Mouse (Mus musculus) kidney, adult 11 months (tissue): Measurements from ENCODE around the gene Gsdma.

ENCODE experiments used
- DNase-seq: peaks from one replicate; pipeline ENCODE4 v3.0.0; 2022

Gsdma gene

DNA sequence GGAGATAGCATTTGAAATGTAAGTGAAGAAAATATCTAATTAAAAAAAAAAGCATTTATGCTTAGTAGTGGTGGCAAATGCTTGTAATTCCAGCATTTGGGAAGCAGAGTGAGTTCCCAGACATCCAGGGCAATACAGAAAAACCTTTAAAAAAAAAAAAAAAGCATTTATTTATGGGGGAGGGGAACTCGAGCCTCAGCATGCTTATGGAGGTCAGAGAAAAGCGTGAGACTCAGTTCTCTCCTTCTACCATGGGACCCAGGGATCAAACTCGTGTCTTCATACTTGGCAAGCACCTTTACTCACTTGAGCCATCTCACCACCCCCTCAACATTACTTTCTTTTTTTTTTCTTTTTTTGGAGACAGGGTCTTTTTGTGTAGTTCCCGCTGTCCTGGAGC, 17.0 kb downstream of the Gsdma start:
- DNase-seq, result no peak

DNA sequence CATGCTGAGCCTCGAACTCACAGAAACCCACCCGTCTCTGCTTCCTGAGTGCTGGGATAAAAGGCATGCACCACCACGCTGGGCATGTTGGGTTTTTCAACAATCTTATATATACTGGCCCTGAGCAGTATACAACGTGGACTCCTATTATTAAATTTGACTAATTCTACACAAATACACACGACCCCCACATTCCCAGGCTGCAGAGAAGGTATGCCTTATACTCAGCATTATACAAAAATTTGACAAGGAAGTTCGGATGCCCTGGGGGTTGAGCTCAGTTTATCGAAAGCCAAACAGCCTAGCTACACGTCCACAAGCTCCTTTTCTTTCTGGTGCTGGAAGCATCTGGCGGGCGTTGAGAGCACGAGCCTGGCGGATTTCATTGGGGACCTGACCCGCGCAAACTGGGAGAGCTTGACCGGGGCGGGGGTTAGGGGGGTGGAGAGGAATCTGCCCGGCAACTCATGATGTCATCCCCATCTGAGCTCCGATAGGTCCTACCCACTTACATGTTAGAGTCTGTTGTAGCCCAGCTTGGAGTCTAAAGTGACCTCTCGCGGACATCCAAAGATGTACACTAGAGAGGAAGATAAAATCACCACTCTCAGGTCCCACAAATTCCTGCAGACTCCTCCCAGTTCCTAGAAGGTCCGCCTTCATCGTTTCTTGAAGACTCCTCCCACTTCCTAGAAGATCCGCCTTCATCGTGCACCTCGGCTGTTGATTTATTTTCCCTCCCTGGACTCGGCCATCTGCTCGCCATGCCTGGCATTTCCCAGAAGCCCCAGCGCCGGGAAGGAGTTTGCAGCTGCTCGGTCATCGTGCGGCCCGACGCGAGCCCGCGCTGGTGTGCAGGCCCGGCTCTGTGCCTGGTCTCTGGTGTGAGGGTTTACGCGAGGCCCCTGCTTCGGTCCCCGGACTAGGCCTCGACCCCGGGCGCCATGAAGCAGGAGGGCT, 17.9 kb downstream of the Gsdma start, which contains the start of gene Psmd3:
Gene Psmd3, plus strand, starts transcription at position 769 of the 960 bp plus-strand sequence.
- DNase-seq, result peak; percentile 95

DNA sequence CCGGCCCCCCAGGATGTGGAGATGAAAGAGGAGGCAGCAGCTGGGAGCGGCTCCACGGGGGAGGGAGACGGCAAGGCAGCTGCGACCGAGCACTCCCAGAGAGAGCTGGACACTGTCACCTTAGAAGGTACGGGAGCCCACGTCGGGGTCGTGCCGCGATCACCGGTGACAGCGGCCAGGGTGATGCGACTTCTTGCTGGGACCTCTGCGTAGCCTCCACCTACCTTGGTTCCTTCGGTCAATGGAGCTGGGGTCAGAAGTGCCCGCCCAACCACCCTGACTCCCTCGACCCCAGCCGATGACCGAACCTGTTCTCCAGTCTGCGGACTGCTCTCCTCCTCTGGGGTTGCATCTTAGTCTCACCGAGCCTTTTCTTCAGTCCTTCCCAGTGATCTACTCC, 18.7 kb downstream of the Gsdma start:
- no peak for DNase-seq

DNA sequence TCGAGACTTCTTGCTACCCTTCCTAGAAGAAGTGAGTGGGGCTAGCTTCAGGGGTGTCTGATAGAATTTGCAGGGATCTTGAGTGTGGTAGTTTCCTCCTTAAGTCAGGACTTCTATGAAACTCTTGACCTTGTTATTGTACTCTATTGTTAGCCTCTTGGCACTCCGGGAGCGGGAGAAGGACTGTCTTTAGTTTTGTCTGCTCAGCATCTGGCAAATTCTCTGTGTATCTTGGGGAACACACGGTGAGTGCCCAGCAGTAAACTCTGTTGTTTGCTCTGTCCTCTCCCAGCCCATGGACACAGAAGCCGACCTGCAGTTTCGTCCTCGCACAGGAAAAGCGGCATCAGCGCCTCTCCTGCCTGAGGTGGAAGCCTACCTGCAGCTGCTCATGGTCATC, 21.5 kb downstream of the Gsdma start:
- no peak for DNase-seq

DNA sequence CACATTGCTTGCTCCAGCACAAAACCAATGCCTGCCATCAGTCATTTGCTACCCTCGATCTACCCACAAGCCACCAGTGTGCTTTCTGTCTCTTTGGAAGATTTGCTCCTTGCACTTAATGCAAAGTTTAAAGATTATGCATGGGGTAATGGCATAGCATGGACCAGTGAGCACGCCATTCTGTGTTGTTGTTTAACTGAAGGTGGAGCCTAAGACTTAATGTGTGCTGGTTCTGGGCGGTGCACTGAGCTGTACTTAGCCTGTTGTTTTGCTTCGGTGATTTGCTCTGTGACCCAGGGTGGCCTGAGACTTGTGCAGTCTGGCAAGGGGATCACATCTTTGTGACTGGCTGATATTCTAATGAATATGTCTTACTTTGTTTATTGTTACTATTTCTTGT, 22.8 kb downstream of the Gsdma start:
- DNase-seq, result peak; percentile 91

DNA sequence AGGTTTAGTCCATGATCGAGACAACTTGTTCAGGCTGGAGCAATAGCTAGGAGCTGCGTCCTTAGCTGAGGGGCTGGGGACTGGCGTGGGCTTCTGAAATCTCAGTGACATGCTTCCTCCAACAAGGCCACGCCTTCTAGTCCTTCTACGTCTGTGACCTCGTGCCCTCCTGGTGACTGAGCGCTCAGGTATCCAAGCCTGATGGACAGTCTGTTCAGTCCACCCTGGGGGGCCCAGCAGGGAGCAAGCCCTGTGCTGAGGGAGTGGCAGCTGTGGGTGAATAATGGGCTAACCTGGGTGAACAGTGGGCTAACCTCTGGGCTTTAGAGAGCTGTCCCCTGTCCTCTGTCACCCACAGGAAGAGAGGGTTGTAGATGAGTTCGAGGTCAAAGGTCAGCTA, 23.9 kb downstream of the Gsdma start:
- no peak for DNase-seq

DNA sequence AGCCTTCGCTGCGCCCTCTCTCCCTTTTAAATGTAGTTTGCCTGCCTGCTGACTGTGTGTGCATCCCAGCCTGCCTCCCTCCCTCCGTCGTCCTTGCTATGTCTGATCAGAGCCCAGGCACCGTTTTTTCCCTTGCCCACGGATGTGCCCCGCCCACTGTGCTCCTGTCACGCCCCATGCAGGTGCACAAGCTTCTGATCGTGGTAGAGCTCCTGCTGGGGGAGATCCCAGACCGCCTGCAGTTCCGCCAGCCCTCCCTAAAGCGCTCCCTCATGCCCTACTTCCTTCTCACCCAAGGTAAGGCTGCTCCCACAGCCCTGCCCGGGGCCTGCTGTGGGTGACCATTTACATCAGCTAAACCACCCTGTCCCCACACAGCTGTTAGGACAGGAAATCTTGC, 29.1 kb downstream of the Gsdma start:
- DNase-seq, result no peak

GRCm38 (mm10) chr11:98693746-98694145, 29.6 kb downstream of the Gsdma start:
- no peak for DNase-seq

- no peak for DNase-seq
These were observed 30.1 kb downstream of the Gsdma start for GRCm38 (mm10) chr11:98694301-98694700.

DNA sequence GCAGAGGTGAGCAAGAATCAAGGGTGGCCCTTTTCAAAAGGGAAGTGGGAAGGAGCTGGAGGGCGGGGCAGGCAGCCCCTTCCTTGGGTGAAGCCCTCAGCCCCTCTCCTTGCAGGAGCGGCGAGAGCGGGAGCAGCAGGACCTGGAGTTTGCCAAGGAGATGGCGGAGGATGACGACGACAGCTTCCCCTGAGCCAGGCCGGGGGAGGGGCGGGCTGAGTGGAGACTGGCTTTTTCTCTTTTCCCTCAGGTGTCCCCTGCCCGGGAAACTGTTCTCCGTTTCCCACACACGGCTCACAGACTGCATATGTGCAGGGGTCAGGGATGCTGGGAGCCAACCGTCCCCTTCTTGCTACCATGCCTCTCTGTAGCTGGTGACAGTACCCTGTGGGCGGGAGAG, 31.3 kb downstream of the Gsdma start:
- no peak for DNase-seq

DNA sequence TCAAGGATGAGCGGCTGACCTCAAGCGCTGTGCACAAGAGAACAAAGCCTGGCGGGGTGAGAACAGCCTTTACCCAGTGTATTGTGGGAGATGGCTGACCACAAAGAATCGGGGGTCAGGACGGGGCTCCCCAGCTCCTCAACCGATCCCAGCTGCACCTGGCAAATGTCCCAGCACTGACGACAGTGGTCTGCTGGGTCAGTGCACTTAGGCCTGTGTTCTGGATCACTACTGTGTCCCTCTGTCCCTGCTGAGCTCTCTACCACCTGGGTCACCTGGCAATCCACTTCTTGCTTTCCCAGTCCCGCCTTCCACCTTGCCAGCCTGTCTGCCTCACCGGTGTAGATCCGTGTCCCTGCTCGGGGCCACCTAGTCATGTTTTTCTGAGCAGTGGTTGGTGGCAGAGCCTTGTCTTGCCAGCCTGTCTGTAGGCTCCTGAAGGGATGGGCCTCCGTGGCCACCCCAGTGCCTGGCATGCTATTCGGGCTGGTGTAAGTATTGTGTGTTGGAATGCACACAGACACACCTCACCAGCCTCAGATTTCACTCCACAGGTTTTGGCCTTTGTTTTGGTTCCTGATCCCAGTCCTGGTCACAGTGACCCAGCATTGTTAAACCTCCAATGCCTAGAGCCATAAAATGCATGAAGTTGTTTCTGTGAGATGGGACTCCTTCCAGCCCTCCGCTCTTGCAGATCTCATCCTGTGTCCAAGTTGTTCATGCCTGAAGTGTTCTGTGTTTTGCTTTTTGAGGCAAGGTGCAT, 32.5 kb downstream of the Gsdma start:
- DNase-seq, result no peak

DNA sequence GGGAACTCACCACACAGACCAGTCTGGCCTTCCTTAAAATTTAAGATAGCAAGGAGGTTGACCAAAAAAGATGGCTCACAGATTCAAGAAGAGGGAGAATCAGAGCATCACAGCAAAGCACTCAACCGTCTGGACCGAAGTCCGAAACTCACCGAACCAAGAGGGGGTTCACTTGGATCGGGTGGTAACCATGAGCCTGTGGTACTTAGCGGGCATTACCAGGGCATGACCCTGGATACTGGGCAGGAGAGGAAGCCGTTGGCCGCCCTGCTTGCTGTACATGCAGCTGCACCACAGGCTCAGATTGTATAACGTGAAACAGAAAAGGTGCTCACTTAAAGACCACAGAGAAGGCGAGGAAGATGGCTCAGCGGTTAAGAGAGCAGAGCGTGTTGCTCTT, 33.1 kb downstream of the Gsdma start:
- DNase-seq, result peak; percentile 64

DNA sequence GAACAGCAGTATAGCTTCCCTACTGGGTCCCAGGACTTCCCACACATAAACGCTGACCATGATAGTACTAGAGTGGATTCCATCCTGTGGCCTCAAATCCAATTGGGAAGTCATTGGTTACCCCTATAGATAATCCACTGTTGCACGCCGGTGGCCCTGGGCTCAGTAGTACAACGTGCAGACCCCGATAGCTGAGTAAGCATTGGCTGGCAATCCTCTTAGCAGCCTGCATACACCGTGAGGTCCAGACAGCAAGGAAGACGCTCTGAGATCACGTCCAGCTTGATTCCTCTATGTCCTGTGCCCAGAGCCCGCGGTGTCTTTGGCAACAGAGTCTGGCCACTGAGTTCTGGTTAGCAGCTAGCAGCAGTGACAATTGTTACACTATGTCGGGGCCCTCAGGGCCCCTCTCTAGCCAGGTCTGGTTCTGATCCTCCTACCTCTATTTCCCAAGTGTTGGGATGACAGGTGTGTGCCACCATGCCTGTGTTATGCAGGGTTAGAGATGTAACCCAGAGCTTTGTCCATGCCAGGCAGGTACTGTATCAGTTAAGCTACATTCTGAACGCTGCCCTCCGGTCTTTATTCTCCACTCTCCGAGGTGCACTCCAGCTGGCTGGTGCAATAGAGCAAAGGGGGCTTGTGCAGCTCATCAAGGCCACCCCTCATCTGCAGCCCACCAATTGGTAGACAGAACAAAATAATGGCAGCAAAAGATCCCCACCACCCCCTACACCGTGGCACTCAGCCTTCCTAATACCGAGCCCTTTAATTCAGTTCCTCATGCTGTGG, 34.9 kb downstream of the Gsdma start:
- DNase-seq, result no peak

GRCm38 (mm10) chr11:98699911-98700310, 35.8 kb downstream of the Gsdma start:
- peak; percentile 66 for DNase-seq

DNA sequence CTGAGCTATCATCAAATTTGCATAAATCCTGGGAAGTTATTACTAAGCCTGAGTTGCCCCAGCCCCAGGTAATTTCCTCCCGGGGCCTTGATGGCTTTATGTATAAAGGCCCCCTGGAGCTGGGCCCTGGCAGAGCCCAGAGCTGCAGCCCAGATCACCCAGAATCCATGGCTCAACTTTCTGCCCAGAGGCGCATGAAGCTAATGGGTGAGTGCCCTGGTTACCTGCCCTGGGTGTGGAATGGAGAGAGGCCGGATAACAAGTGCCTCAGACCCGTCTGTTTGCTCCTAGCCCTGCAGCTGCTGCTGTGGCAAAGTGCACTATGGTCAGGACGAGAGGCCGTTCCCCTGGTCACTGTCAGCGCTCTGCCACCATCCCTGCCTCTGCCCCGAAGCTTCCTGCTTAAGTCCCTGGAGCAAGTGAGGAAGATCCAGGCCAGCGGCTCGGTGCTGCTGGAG, 37.1 kb downstream of the Gsdma start, which contains the start of gene Csf3:
Gene Csf3, plus strand, starts transcription at position 51 of the 458 bp plus-strand sequence.
- DNase-seq, result no peak

GRCm38 (mm10) chr11:98702323-98702722, 38.2 kb downstream of the Gsdma start:
- no peak for DNase-seq

- DNase-seq, result no peak
These were observed 40.9 kb downstream of the Gsdma start for GRCm38 (mm10) chr11:98705021-98705420.

DNA sequence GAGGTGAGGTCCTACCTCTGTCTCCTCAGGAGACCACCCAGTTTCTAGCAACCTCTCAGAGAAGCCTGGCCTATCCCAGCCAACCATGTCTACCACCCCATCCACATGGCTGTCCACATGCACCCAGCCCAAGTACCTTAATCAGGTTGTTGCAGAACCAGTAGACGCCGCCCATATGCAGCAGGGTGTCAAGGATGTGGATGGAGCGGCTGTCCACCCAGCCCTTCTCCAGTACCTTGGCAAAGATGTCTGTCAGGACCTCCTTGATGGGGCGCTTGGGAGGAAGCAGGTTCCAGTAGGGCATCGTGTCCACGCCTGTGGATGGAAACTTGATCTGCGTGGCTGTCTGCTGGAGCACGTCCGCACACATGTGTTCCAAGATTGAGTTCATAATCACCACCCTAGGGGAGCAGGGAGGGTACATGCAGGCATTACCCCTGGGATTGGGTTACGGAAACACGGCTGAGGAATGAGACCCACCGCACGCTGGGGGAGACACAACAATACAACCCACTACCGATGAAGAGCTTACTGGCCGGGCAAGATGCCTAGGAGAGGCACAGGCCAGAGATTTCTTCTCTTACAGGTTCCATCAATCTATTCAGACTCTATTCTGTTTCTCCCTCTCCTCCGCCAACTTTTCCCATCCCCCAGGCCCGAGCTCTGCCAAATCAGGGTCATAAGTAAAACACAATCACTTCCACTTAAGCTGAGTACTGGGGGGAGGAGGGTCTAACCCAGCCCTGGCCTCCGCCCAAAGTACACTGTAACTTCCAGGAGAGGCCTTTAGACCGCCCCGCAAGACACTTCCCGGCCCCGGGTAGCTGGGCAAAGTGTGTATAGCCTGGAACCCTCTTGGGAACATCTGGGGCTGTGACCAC, 43.5 kb downstream of the Gsdma start:
- peak; percentile 69 for DNase-seq

GRCm38 (mm10) chr11:98708282-98708956, 44.3 kb downstream of the Gsdma start:
- DNase-seq, result no peak

- DNase-seq, result peak; percentile 86
These were observed 45.0 kb downstream of the Gsdma start for GRCm38 (mm10) chr11:98709001-98709741.
